In genomic region chr6:145940852-145941251, GRCm38 (mm10) we compare ENCODE assay signal across 28 mouse cellular contexts. TPM values are rescaled to one million over a fixed set of nuclear protein-coding genes. Genes with fewer than 3 reads are reported as not detected.
A peak's percentile ranks its signal among the peaks of the same experiment; 100 is the strongest.
DNase-seq lines count a peak whose midpoint lies in the region; ATAC-seq and TF ChIP-seq lines count a peak whose summit lies in the region.
"Had no signal": no experiment of that assay in that cellular context is flagged by ENCODE, and none has a peak within 500 bp of the region (broad histone marks: within the 10 kb centered on the region; RNA-seq: fewer than 3 reads in every experiment).

No protein-coding gene starts in this region.

- no peak overlapping the region for H3K4me3 ChIP-seq in forebrain, embryonic 11.5 days (ENCODE audit: low read depth, low read length)
- H3K4me3 ChIP-seq in forebrain, postnatal 0 days (ENCODE audit: low read depth, low read length), result no peak overlapping the region
- H3K4me3 ChIP-seq in heart, embryonic 15.5 days, result no peak overlapping the region
- no peak overlapping the region for H3K4me3 ChIP-seq in thymus, adult 2 months (ENCODE audit: control insufficient read depth, insufficient read depth, low read length)
- H3K4me3 ChIP-seq: hindbrain, embryonic 13.5 days; limb, embryonic 10.5 days; limb, embryonic 15.5 days; liver, embryonic 13.5 days; stomach, embryonic 15.5 days had no signal

- intact Hi-C loops in heart, postnatal 10 days (cut with DNase I), result no loop called here

- no peak overlapping the region for H3K27ac ChIP-seq in forebrain, embryonic 11.5 days (ENCODE audit: low read depth, low read length)
- H3K27ac ChIP-seq in forebrain, postnatal 0 days (ENCODE audit: low read depth, low read length), result no peak overlapping the region
- H3K27ac ChIP-seq in heart, embryonic 15.5 days, result peak overlapping the region; percentile 33; the same call in 1 of the 2 replicates
- H3K27ac ChIP-seq in thymus, adult 2 months (ENCODE audit: control insufficient read depth, insufficient read depth, low read length), result no peak overlapping the region
- H3K27ac ChIP-seq: hindbrain, embryonic 13.5 days; limb, embryonic 10.5 days; limb, embryonic 15.5 days; liver, embryonic 13.5 days; stomach, embryonic 15.5 days had no signal

- no peaks in the 10 kb centered on the region for H3K9me3 ChIP-seq in forebrain, embryonic 11.5 days (ENCODE audit: control insufficient read depth, low read length)
- no peaks in the 10 kb centered on the region for H3K9me3 ChIP-seq in forebrain, postnatal 0 days (ENCODE audit: low read length)
- H3K9me3 ChIP-seq in heart, embryonic 15.5 days (replicated peaks), result no peaks in the 10 kb centered on the region
- H3K9me3 ChIP-seq: hindbrain, embryonic 13.5 days; limb, embryonic 10.5 days; limb, embryonic 15.5 days; liver, embryonic 13.5 days; stomach, embryonic 15.5 days had no signal

- ATAC-seq in forebrain, embryonic 11.5 days (replicated peaks; ENCODE audit: low FRiP score), result no peak
- ATAC-seq in forebrain, postnatal 0 days, result no peak
- ATAC-seq in heart, embryonic 15.5 days (replicated peaks; ENCODE audit: insufficient number of reproducible peaks, insufficient read depth, low FRiP score, low read depth), result peak; percentile 36; the same call in 1 of the 2 replicates
- ATAC-seq in megakaryocyte progenitor cell, adult 5-6 weeks (replicated peaks; ENCODE audit: poor library complexity), result peak; percentile 77
- ATAC-seq: intestine, postnatal 0 days; lung, postnatal 0 days had no signal

- H3K36me3 ChIP-seq in forebrain, embryonic 11.5 days (ENCODE audit: control insufficient read depth, insufficient read depth, low read length), result no peaks in the 10 kb centered on the region
- no peaks in the 10 kb centered on the region for H3K36me3 ChIP-seq in forebrain, postnatal 0 days (ENCODE audit: insufficient read depth)
- H3K36me3 ChIP-seq in heart, embryonic 15.5 days, result no peaks in the 10 kb centered on the region
- H3K36me3 ChIP-seq in thymus, adult 2 months (ENCODE audit: control insufficient read depth, insufficient read depth, low read length), result no peaks in the 10 kb centered on the region
- H3K36me3 ChIP-seq: G1E; hindbrain, embryonic 13.5 days; limb, embryonic 10.5 days; limb, embryonic 15.5 days; liver, embryonic 13.5 days; stomach, embryonic 15.5 days had no signal

- no peak overlapping the region for H3K4me2 ChIP-seq in forebrain, embryonic 11.5 days (ENCODE audit: low read depth, low read length, severe bottlenecking)
- no peak overlapping the region for H3K4me2 ChIP-seq in forebrain, postnatal 0 days (ENCODE audit: low read depth)
- H3K4me2 ChIP-seq in heart, embryonic 15.5 days, result no peak overlapping the region
- H3K4me2 ChIP-seq: heart, embryonic 11.5 days; hindbrain, embryonic 13.5 days; limb, embryonic 15.5 days; liver, embryonic 13.5 days; stomach, embryonic 15.5 days had no signal

- H3K9ac ChIP-seq in forebrain, embryonic 11.5 days (ENCODE audit: low read length), result no peak overlapping the region
- H3K9ac ChIP-seq in forebrain, postnatal 0 days, result no peak overlapping the region
- H3K9ac ChIP-seq in heart, embryonic 15.5 days, result no peak overlapping the region
- H3K9ac ChIP-seq: hindbrain, embryonic 13.5 days; limb, embryonic 15.5 days; liver, embryonic 13.5 days; stomach, embryonic 15.5 days had no signal

- TF ChIP-seq CTCF in forebrain, postnatal 0 days (IDR thresholded peaks at IDR 0.05; ENCODE audit: low read depth), result no peak
- no peak for TF ChIP-seq CTCF in thymus, adult 2 months (IDR thresholded peaks at IDR 0.05; ENCODE audit: borderline replicate concordance, control insufficient read depth, extremely low read depth, insufficient read depth, low read length, poor library complexity)

- WGBS in forebrain, embryonic 11.5 days, result 80% methylated on average over 6 of the region's 6 CpGs
- WGBS in forebrain, postnatal 0 days, result 59% methylated on average over 6 of the region's 6 CpGs
- WGBS in heart, embryonic 15.5 days, result 48% methylated on average over 6 of the region's 6 CpGs
- 96% methylated on average over 6 of the region's 6 CpGs for WGBS in thymus, adult 2 months

- H3K4me1 ChIP-seq in forebrain, embryonic 11.5 days (replicated peaks; ENCODE audit: control insufficient read depth, insufficient read depth, low read length), result no peaks in the 10 kb centered on the region
- H3K4me1 ChIP-seq in forebrain, postnatal 0 days (ENCODE audit: insufficient read depth), result no peaks in the 10 kb centered on the region
- H3K4me1 ChIP-seq in heart, embryonic 15.5 days (replicated peaks), result peaks cover 51% of the 10 kb centered on the region
- H3K4me1 ChIP-seq in thymus, adult 2 months (replicated peaks; ENCODE audit: control insufficient read depth, insufficient read depth, low read length), result peaks cover 2% of the 10 kb centered on the region; the same call in 1 of the 2 replicates
- H3K4me1 ChIP-seq: hindbrain, embryonic 13.5 days; liver, embryonic 13.5 days had no signal

- H3K27me3 ChIP-seq in forebrain, embryonic 11.5 days (ENCODE audit: control insufficient read depth, insufficient read depth, low read length), result no peaks in the 10 kb centered on the region
- no peaks in the 10 kb centered on the region for H3K27me3 ChIP-seq in forebrain, postnatal 0 days (ENCODE audit: insufficient read depth, low read length)
- H3K27me3 ChIP-seq in heart, embryonic 15.5 days, result no peaks in the 10 kb centered on the region
- no peaks in the 10 kb centered on the region for H3K27me3 ChIP-seq in thymus, adult 2 months (ENCODE audit: control insufficient read depth, insufficient read depth, low read length)
- H3K27me3 ChIP-seq: hindbrain, embryonic 13.5 days; limb, embryonic 15.5 days; liver, embryonic 13.5 days; stomach, embryonic 15.5 days had no signal

- TF ChIP-seq POLR2A in thymus, adult 2 months (IDR thresholded peaks at IDR 0.05; ENCODE audit: control insufficient read depth, extremely low read depth, insufficient read depth, low read length, poor library complexity), result no peak

- DNase-seq in forebrain, embryonic 11.5 days (ENCODE audit: low spot score), result peak; percentile 37
- DNase-seq in forebrain, postnatal 0 days, result no peak
- no peak for DNase-seq in heart, postnatal 10 days
- DNase-seq in MN1 (ENCODE audit: low spot score), result peak; percentile 32
- DNase-seq in thymus, adult 2 months, result no peak
- DNase-seq: adrenal gland, postnatal 14 days; cerebellum, adult 11-12 months; cerebellum, adult 9-11 months; heart, postnatal 4 days; kidney, adult 9 months; kidney, postnatal 14 days; layer of hippocampus, adult 9-11 months; liver, embryonic 13.5 days; lung, adult 18-20 months; lung, postnatal 4 days; midbrain, embryonic 14.5 days; right cerebral cortex, postnatal 25 days; thymus, postnatal 14 days had no signal

RNA-seq across cellular contexts. Expression of gene Sspn, which starts 9.4 kb away (rescaled TPM):
- polyA plus RNA-seq in forebrain, embryonic 11.5 days (2014; fragmentation: Nextera tagmentation; extraction: Ambion mirVana), result 1.9 and 2.0 TPM in 2 replicates
- total RNA-seq in forebrain, postnatal 0 days (2014; rRNA removed), result 3.2 and 4.3 TPM in 2 replicates
- polyA plus RNA-seq in forebrain, postnatal 0 days (2015; fragmentation: Nextera tagmentation; extraction: Ambion mirVana), result 2.8 and 4.8 TPM in 2 replicates
- polyA plus RNA-seq in heart, embryonic 15.5 days (2015; fragmentation: Nextera tagmentation; extraction: Ambion mirVana), result 62.2 and 71.4 TPM in 2 replicates
- total RNA-seq in heart, postnatal 10 days (2021), result 100 to 1,000 TPM; 122 to 147 TPM
- total RNA-seq in megakaryocyte progenitor cell, adult 5-6 weeks (2015), result not detected in 2 replicates
- not detected in 2 replicates for total RNA-seq in megakaryocyte progenitor cell, adult 5-6 weeks (2017)
- 1.4 and 2.9 TPM in 2 replicates for polyA plus RNA-seq in thymus, adult 2 months (2012; rRNA removed)
- polyA plus RNA-seq: G1E had no signal

Comparison
In these comparisons a context has a peak if more than half of its experiments do, and no peak if none do; other contexts are left out.
1. DNase-seq: peak in forebrain, embryonic 11.5 days (single experiment) and MN1 (single experiment); none in forebrain, postnatal 0 days (single experiment), heart, postnatal 10 days (0 of 2) and thymus, adult 2 months (single experiment).
2. ATAC-seq: peak in heart, embryonic 15.5 days (single experiment) and megakaryocyte progenitor cell, adult 5-6 weeks (single experiment); none in forebrain, embryonic 11.5 days (single experiment) and forebrain, postnatal 0 days (single experiment).
3. RNA of gene Sspn, which starts 9.4 kb away (polyA plus RNA-seq): 62.2 to 71.4 TPM in heart, embryonic 15.5 days; 2.8 to 4.8 TPM in forebrain, postnatal 0 days, 1.4 to 2.9 TPM in thymus, adult 2 months and 1.9 to 2.0 TPM in forebrain, embryonic 11.5 days; every median in the first group is over 10 times any median in the second.